Mouse (Mus musculus) v-Abl transformed pro-B cells (cell line): ENCODE measurements at regions not wholly inside any gene's neighbourhood (a gene's known extent, or its start where the extent isn't known, plus 50 kb on each side); places are given as distances from the start of the nearest gene placed in this dataset.

ENCODE experiments used
- in situ Hi-C, 2 experiments: fragments of 400-800 bp; cut with MboI; formaldehyde crosslinking; loops; one replicate each; pipeline ENCODE4 v1.15.1; 2025; ENCODE audit not compliant: unreplicated experiment in 2 of 2

DNA sequence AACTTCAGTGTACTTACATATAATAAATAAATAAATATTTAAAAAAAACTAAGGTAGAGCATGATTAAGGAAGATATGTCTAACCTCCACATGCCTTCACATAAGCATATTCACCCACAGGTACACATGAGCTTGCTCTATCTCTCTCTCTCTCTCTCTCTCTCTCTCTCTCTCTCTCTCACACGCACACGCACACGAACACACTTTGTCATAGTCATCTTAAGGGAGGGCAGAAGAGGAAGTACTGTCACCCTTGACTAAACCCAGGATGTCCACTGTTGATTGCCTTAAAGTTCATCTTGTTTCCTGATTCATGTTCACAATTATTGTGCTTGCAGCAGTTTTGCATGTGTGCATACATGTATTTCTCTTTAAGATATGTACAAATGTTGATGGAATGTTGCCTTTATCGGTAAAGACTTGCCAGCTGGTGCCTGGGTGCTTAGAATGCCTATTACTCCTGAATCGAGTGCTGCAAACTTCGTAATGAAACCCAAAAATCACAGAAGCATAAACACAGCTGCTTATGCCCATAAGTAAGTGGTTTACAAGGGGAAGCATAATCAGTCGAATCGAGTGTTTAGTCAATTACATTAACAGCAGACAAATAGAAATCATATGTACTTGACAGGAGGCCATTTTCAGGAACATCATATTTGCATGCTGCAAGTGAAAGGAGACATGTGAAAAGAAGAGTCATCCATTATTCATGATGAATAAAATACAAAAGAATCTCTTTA is 84.3 kb downstream of the Tmem168 start:
- in situ Hi-C loops: no loop called here

DNA sequence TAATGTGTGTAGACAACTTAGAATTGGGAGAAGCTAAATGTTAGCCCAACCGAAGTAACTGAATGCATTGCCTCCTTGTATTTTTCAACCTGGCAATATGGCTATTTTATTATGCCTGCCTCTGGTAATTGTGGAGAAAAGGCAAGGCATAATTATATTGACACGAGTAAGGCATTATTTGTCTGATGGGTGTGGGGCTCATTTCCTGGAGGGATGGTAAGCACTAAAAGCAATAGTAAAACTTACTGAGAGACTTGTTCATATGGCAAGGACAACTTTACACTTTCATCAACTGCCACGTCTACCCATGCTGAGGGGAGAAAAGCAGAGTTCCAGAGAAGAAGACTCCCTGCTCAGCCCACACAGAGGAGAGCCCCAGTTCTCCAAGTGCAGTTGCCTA is 93.8 kb downstream of the Tmem168 start:
- in situ Hi-C loops: no loop called here

DNA sequence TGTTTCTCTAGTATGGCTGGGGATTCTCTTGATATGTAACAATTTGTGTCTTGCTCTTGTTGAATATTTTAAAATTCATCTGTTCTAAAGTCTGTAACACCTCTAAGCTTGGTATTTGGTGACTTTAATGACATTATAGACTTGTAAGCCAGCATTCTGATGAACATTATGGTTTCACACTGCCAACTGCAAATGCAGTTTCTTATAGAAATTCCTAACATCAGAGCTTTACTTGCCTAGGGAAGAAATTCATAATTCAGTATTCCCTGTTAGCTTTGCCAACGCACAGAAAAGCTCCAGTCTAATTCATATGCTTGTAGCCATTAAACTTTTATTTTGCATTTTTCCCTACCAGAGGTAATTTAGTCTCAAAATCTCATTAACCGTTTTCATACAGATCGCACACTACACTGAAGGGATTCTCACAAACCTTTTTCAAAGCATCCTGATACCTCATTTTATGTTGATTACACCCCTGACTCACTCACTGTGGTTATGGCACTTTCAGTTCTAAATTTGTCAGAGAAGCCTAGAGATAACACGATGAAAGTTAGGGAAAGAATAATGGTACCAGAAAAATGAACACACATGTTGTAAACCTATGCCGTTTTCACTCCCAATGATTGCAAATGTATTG is 131.3 kb downstream of the Tmem168 start:
- in situ Hi-C loops: no loop called here

DNA sequence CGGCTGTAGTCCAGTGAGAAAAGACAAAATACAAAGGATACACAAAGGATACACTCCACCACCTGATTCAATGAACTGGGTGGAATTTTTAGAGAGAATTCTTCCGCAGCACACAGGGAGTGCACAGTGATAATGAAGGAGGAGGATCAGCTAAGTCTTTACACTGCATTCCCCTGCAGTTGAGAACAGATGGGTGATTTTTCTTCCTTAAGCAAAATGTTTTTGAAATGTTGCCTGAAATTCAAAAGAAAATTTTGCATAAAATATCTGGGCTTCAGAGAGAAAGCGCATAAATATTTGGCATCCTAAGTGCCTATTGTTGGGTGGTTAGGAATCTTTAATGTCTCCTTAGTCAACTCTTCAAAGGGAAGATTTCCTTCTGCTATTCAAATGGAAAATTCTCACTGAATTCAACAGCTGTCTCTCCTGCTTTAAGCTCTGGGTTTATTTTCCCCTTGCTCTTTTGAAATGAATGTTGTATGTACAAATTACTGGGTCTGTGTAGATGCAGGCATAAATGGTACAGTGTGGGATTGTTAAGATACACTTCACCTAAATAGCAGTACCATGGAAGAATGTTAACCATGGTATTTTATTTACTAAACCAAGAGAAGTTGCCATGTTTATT is 158.6 kb downstream of the Tmem168 start:
- in situ Hi-C loops: no loop called here

DNA sequence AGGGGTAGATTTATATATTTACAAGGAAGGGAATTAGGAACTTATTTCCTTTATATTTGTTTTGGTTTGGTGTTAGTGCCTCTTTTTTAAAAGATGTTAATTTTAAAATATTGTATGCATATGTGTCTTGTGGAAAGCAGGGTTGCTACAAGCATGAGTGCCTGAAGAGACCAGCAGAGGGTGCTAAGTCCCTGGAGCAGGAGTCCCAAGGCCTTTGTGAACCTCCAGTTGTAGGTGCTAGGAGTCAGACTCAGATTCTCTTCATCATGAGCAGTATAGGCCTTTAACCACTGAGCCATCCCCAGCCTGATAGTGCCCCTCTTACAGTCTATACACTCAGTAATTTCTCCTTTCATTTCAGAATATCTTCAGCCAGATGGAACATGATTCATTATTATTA is 189.0 kb upstream of the Vwde start:
- in situ Hi-C loops: loop anchor here in 1 of 2 experiments (10.0 kb wide), 2 partner anchors 791 to 1091 kb away; no protein-coding TSS in a partner anchor

DNA sequence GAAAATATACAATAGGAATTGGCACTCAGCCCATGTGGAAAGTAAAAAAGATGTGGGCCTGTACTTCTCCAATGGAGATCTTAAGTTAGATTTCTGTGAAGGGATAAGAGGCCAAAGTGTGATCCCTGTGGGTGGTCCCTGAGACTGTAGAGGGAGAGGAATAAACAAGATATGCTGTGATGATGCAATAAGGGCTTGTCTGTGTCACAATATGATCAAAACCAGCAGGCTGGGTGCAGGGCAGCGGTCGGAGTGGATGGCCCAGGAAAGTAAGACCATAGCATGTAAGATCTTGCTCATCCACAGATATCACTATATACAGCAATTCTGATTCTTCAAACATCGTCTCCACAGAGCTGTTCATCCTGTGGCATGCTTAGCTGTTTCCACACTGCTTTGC is 188.3 kb upstream of the Vwde start:
- in situ Hi-C loops: loop anchor here in 1 of 2 experiments (10.0 kb wide), 2 partner anchors 792 to 1092 kb away; no protein-coding TSS in a partner anchor

DNA sequence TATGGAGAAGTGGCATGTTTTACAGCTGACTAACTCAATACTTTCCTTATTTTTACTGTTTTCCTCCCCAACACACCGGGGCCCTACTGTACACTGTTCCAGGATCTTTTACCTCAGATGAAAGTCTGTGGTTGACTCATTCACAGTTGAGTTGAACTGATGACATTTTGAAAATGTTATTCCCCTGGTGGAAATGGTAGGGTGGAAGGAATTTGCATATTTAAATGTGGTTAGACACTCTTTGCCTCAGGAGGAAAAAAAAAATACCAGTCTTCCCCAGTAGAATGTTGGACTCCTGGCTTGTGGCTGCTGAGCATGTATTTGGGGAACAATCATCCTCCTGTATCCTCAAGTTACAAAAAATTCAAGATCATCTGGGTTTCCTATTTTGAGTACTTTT is 159.7 kb upstream of the Vwde start:
- in situ Hi-C loops: no loop called here

DNA sequence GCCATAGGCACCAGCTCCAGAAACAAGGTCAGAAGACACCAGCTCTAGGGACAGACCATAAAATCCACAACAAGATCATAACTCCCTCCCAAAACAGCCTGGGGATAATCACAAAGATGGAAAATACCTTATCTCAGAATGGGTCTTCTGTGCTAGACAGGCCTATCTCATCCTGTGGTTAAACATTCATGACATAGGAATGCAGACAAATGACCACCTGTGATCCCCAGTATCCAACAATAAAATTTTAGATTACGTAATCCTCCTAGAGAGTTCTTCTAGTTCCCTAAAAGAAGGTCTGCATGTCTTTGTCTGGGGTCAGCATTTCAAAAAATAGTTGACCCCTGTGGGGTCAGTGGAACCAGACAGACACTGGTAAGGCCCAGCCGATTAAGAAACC is 158.4 kb upstream of the Vwde start:
- in situ Hi-C loops: no loop called here

DNA sequence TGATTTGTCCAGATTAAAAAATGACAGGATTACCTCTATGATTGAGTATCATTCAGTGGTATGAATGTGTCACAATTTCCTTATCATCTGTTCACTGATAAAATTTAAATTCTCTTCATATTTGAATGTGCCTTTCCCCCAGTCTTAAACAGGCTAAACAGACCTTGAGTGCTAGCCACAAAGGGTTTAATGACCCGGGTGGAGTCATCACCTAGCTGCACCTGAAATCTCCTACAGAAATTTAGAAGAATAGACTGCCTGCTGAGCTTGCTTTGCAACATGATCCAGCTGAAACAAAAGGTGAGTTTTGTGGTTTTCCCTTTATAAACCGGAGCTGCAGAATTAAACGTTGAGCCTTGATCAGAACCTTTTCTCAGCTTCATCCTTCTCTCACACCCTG is 156.1 kb upstream of the Vwde start:
- in situ Hi-C loops: no loop called here

DNA sequence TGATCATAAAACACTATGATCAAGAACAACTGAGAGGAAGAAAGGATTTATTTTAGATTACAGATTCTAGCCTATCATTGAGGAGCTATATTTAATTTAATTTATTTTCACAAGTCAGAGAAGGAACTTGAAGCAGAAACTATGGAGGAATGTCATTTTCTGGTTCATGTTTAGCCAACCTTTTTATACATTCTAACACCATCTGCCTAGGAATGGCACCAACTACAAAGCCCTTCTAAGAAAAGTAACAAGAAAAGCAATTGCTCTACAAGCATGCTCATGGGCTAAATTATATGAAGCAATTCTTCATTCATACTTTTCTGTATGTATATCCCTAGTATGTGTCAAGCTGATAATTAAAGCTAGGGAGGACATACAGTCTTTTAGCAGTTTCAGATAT is 155.0 kb upstream of the Vwde start:
- in situ Hi-C loops: no loop called here

DNA sequence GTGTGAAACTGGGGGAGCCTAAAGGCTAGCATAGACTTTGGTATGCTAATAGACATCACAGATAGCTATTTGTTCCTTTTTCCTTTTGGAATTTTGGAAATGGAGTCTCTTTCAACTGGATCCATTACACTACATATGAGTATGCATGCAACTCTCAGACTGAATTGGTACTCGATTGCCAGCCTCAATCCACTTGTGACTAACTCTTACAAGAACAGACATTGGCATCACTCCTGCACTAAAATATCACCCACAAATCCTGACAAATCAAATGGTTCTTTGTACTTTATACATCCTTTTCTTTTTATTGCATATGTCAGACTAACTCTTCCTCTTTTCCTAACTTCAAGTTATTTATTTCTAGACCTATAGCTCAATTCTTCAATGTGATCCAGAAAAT is 149.1 kb upstream of the Vwde start:
- in situ Hi-C loops: no loop called here

DNA sequence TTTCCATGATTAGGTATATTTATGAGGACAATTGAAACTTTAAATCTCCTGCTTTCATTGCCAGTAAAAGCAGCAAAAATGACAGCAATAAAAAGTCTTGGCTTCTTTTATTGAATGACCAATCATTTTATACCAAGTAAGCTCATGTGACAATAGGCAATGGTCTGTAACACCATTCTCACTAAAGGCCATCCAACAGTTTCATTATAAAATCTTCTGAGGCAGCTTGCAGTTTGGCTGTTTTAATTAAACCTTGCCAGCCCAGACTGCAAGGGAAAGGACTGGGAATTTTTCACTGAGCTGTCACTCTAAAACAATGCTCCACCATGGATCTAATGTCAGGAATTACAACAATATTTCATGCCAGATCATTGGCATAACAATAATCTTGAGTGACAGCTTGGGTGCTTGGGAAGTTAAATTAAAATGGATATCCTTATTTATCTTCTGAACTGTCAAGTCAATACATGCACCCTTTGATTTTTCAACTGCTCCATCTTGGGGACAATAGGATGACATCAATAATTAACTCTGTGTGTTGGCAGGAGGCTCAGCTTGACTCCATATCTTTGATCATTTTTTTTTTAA is 145.0 kb upstream of the Vwde start:
- in situ Hi-C loops: no loop called here
